Mouse (Mus musculus): ENCODE data around the gene Nphp1.

DNA sequence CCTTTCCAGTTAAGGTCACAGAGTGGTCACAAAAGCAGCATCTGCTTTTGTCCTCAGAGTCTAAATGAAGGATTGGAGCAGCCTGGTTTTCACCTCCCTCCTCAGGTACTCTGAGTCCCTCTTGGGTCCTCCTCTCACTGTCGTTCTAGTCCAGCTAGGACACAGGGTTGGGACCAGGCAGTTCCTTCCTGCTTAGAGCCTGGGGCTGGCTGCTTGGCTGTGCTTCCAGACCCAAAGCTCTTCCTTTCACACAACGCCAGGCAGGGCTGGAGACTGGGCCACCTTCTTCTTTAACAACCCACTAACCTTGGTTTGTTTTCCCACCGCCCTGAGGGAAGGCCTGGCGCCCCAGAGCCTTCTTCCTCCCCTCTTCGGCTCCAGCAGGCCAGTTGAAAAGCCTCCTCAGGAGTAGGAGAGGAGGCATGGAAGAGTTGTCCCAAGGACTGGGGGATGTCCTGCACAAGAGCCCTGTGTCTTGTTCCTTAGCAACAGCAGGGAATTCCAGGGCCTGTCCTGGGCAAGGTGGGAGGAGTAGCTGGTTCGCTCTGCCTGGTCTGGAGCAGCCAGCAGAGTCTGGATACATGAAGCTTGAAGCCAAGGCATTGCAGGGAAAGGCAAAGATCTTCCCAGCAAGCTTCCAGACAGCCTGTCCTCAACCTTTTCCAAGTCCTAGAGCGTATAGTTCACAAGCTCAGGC, 58.2 kb downstream of the Nphp1 start:
- TF ChIP-seq CTCF (conservative IDR thresholded peaks at IDR 0.05; ENCODE audit: insufficient read depth, insufficient read length, low read depth, low read length) (no peak), POLR2A (IDR thresholded peaks at IDR 0.05; ENCODE audit: low read depth, low read length) (no peak)

Measured in kidney, adult 2 months (tissue).